Mouse (Mus musculus) liver (tissue): ENCODE results near the gene Syncrip.
A peak's percentile ranks its signal among the peaks of the same experiment; 100 is the strongest.

Experiments used
- DNase-seq: peaks from one replicate; pipeline ENCODE4 v3.0.0-alpha.2; 2020; ENCODE audit warnings: mixed read lengths

The Syncrip gene

GRCm38 (mm10) chr9:88482230-88482828 lies at the start of gene Syncrip:
Gene Syncrip, minus strand, starts transcription at chr9:88482574.
- peak; percentile 96 for DNase-seq

- DNase-seq, result no peak
Observed at GRCm38 (mm10) chr9:88529979-88530580, 47.7 kb upstream of the Syncrip start.

- no peak for DNase-seq
Observed at GRCm38 (mm10) chr9:88529571-88529970, 47.2 kb upstream of the Syncrip start.

- DNase-seq, result no peak
Observed at GRCm38 (mm10) chr9:88528736-88529135, 46.4 kb upstream of the Syncrip start.

- no peak for DNase-seq
Observed at GRCm38 (mm10) chr9:88527956-88528355, 45.6 kb upstream of the Syncrip start.

- no peak for DNase-seq
Observed at GRCm38 (mm10) chr9:88525341-88525740, 43.0 kb upstream of the Syncrip start.

- no peak for DNase-seq
Observed at GRCm38 (mm10) chr9:88524796-88525195, 42.4 kb upstream of the Syncrip start.

- no peak for DNase-seq
Observed at GRCm38 (mm10) chr9:88524367-88524766, 42.0 kb upstream of the Syncrip start.

- no peak for DNase-seq
Observed at GRCm38 (mm10) chr9:88523335-88523668, 40.9 kb upstream of the Syncrip start.

GRCm38 (mm10) chr9:88522569-88523334 lies 40.4 kb upstream of the Syncrip start:
- DNase-seq, result peak; percentile 97

GRCm38 (mm10) chr9:88521961-88522568 lies 39.7 kb upstream of the Syncrip start:
- no peak for DNase-seq

GRCm38 (mm10) chr9:88520849-88521483 lies 38.6 kb upstream of the Syncrip start:
- no peak for DNase-seq

- DNase-seq, result peak; percentile 20
Observed at GRCm38 (mm10) chr9:88520122-88520848, 37.9 kb upstream of the Syncrip start.

GRCm38 (mm10) chr9:88519390-88520121 lies 37.2 kb upstream of the Syncrip start:
- no peak for DNase-seq

- DNase-seq, result no peak
Observed at GRCm38 (mm10) chr9:88516361-88516995, 34.1 kb upstream of the Syncrip start.

GRCm38 (mm10) chr9:88515546-88515945 lies 33.2 kb upstream of the Syncrip start:
- DNase-seq, result no peak

GRCm38 (mm10) chr9:88501846-88502245 lies 19.5 kb upstream of the Syncrip start:
- DNase-seq, result no peak

- DNase-seq, result no peak
Observed at GRCm38 (mm10) chr9:88500112-88500511, 17.7 kb upstream of the Syncrip start.

- DNase-seq, result no peak
Observed at GRCm38 (mm10) chr9:88492522-88492921, 10.1 kb upstream of the Syncrip start.

GRCm38 (mm10) chr9:88484531-88484930 lies 2.2 kb upstream of the Syncrip start:
- DNase-seq, result no peak

GRCm38 (mm10) chr9:88482829-88483396 lies 539 bp upstream of the Syncrip start:
- no peak for DNase-seq
